Mouse (Mus musculus): ENCODE measurements at regions not wholly inside any gene's neighbourhood (a gene's known extent, or its start where the extent isn't known, plus 50 kb on each side); places are given as distances from the start of the nearest gene placed in this dataset.

- no peak overlapping the region for H3K9ac ChIP-seq (ENCODE audit: low read depth, low read length)
- 88% methylated on average over 5 of the region's 5 CpGs for WGBS
- no peak for ATAC-seq (ENCODE audit: low FRiP score)
These were observed 162.0 kb upstream of the Sphkap start for GRCm38 (mm10) chr1:83569991-83570390.

GRCm38 (mm10) chr1:83568746-83569145 lies 160.7 kb upstream of the Sphkap start:
- Histone ChIP-seq H3K4me3 (ENCODE audit: low read depth, low read length) (no peak overlapping the region), H3K36me3 (ENCODE audit: control insufficient read depth, insufficient read depth, low read length) (no peaks in the 10 kb centered on the region), H3K9ac (ENCODE audit: low read depth, low read length) (no peak overlapping the region), H3K27ac (ENCODE audit: low read depth, low read length) (no peak overlapping the region), H3K4me1 (replicated peaks; ENCODE audit: control insufficient read depth, insufficient read depth, low read length) (no peaks in the 10 kb centered on the region), H3K27me3 (ENCODE audit: control insufficient read depth, insufficient read depth, low read length) (no peaks in the 10 kb centered on the region), H3K4me2 (replicated peaks; ENCODE audit: low read depth, low read length) (no peak overlapping the region), H3K9me3 (ENCODE audit: control insufficient read depth, low read length) (no peaks in the 10 kb centered on the region)
- 93% methylated on average over 1 of the region's 1 CpGs for WGBS
- ATAC-seq (ENCODE audit: low FRiP score), result no peak
- no peak for DNase-seq (ENCODE audit: low spot score)

More at GRCm38 (mm10) chr1:83569991-83570390, 162.0 kb upstream of the Sphkap start:
- Histone ChIP-seq H3K4me2 (replicated peaks; ENCODE audit: low read depth, low read length) (no peak overlapping the region), H3K36me3 (ENCODE audit: control insufficient read depth, insufficient read depth, low read length) (no peaks in the 10 kb centered on the region), H3K4me3 (ENCODE audit: low read depth, low read length) (no peak overlapping the region), H3K9me3 (ENCODE audit: control insufficient read depth, low read length) (no peaks in the 10 kb centered on the region), H3K4me1 (replicated peaks; ENCODE audit: control insufficient read depth, insufficient read depth, low read length) (no peaks in the 10 kb centered on the region), H3K27me3 (ENCODE audit: control insufficient read depth, insufficient read depth, low read length) (no peaks in the 10 kb centered on the region), H3K27ac (ENCODE audit: low read depth, low read length) (no peak overlapping the region)
- no peak for DNase-seq (ENCODE audit: low spot score)

GRCm38 (mm10) chr1:83551617-83552016 lies 143.6 kb upstream of the Sphkap start:
- no peak overlapping the region for H3K9ac ChIP-seq (ENCODE audit: low read depth, low read length)
- H3K4me1 ChIP-seq (replicated peaks; ENCODE audit: control insufficient read depth, insufficient read depth, low read length), result no peaks in the 10 kb centered on the region
- H3K36me3 ChIP-seq (ENCODE audit: control insufficient read depth, insufficient read depth, low read length), result no peaks in the 10 kb centered on the region
- H3K27me3 ChIP-seq (ENCODE audit: control insufficient read depth, insufficient read depth, low read length), result no peaks in the 10 kb centered on the region
- no peak overlapping the region for H3K27ac ChIP-seq (ENCODE audit: low read depth, low read length)
- no peak for DNase-seq (ENCODE audit: low spot score)
- H3K4me2 ChIP-seq (replicated peaks; ENCODE audit: low read depth, low read length), result no peak overlapping the region
- no peaks in the 10 kb centered on the region for H3K9me3 ChIP-seq (ENCODE audit: control insufficient read depth, low read length)
- ATAC-seq (ENCODE audit: low FRiP score), result no peak
- H3K4me3 ChIP-seq (ENCODE audit: low read depth, low read length), result no peak overlapping the region

- Histone ChIP-seq H3K4me3 (ENCODE audit: low read depth, low read length) (no peak overlapping the region), H3K9ac (ENCODE audit: low read depth, low read length) (no peak overlapping the region), H3K9me3 (ENCODE audit: control insufficient read depth, low read length) (no peaks in the 10 kb centered on the region), H3K27ac (ENCODE audit: low read depth, low read length) (no peak overlapping the region), H3K36me3 (ENCODE audit: control insufficient read depth, insufficient read depth, low read length) (no peaks in the 10 kb centered on the region), H3K4me1 (replicated peaks; ENCODE audit: control insufficient read depth, insufficient read depth, low read length) (no peaks in the 10 kb centered on the region), H3K4me2 (replicated peaks; ENCODE audit: low read depth, low read length) (no peak overlapping the region), H3K27me3 (ENCODE audit: control insufficient read depth, insufficient read depth, low read length) (no peaks in the 10 kb centered on the region)
- DNase-seq (ENCODE audit: low spot score) (no peak), ATAC-seq (ENCODE audit: low FRiP score) (no peak)
These were observed 127.5 kb upstream of the Sphkap start for GRCm38 (mm10) chr1:83535461-83535860.

- H3K27me3 ChIP-seq (ENCODE audit: control insufficient read depth, insufficient read depth, low read length), result no peaks in the 10 kb centered on the region
- no peak overlapping the region for H3K4me2 ChIP-seq (replicated peaks; ENCODE audit: low read depth, low read length)
- H3K27ac ChIP-seq (ENCODE audit: low read depth, low read length), result no peak overlapping the region
- ATAC-seq (ENCODE audit: low FRiP score) (no peak), DNase-seq (ENCODE audit: low spot score) (no peak)
- H3K9ac ChIP-seq (ENCODE audit: low read depth, low read length), result no peak overlapping the region
- WGBS, result 70% methylated on average over 1 of the region's 1 CpGs
- H3K4me1 ChIP-seq (replicated peaks; ENCODE audit: control insufficient read depth, insufficient read depth, low read length), result no peaks in the 10 kb centered on the region
- no peak overlapping the region for H3K4me3 ChIP-seq (ENCODE audit: low read depth, low read length)
- H3K36me3 ChIP-seq (ENCODE audit: control insufficient read depth, insufficient read depth, low read length), result no peaks in the 10 kb centered on the region
- H3K9me3 ChIP-seq (ENCODE audit: control insufficient read depth, low read length), result no peaks in the 10 kb centered on the region
These were observed 119.8 kb upstream of the Sphkap start for GRCm38 (mm10) chr1:83527803-83528202.

- H3K4me1 ChIP-seq (replicated peaks; ENCODE audit: control insufficient read depth, insufficient read depth, low read length), result no peaks in the 10 kb centered on the region
- no peak overlapping the region for H3K4me2 ChIP-seq (replicated peaks; ENCODE audit: low read depth, low read length)
- H3K36me3 ChIP-seq (ENCODE audit: control insufficient read depth, insufficient read depth, low read length), result no peaks in the 10 kb centered on the region
- WGBS, result 89% methylated on average over 5 of the region's 5 CpGs
- ATAC-seq (ENCODE audit: low FRiP score) (no peak), DNase-seq (ENCODE audit: low spot score) (no peak)
- no peaks in the 10 kb centered on the region for H3K27me3 ChIP-seq (ENCODE audit: control insufficient read depth, insufficient read depth, low read length)
- no peaks in the 10 kb centered on the region for H3K9me3 ChIP-seq (ENCODE audit: control insufficient read depth, low read length)
- H3K4me3 ChIP-seq (ENCODE audit: low read depth, low read length), result no peak overlapping the region
- H3K27ac ChIP-seq (ENCODE audit: low read depth, low read length), result no peak overlapping the region
- no peak overlapping the region for H3K9ac ChIP-seq (ENCODE audit: low read depth, low read length)
These were observed 101.4 kb upstream of the Sphkap start for GRCm38 (mm10) chr1:83509356-83509755.

- DNase-seq (ENCODE audit: low spot score) (no peak), ATAC-seq (ENCODE audit: low FRiP score) (no peak)
- H3K4me3 ChIP-seq (ENCODE audit: low read depth, low read length), result no peak overlapping the region
- H3K4me1 ChIP-seq (replicated peaks; ENCODE audit: control insufficient read depth, insufficient read depth, low read length), result no peaks in the 10 kb centered on the region
- no peaks in the 10 kb centered on the region for H3K9me3 ChIP-seq (ENCODE audit: control insufficient read depth, low read length)
- H3K4me2 ChIP-seq (replicated peaks; ENCODE audit: low read depth, low read length), result no peak overlapping the region
- H3K27ac ChIP-seq (ENCODE audit: low read depth, low read length), result no peak overlapping the region
- no peaks in the 10 kb centered on the region for H3K36me3 ChIP-seq (ENCODE audit: control insufficient read depth, insufficient read depth, low read length)
- H3K27me3 ChIP-seq (ENCODE audit: control insufficient read depth, insufficient read depth, low read length), result no peaks in the 10 kb centered on the region
- WGBS, result 76% methylated on average over 2 of the region's 2 CpGs
- no peak overlapping the region for H3K9ac ChIP-seq (ENCODE audit: low read depth, low read length)
These were observed 97.4 kb upstream of the Sphkap start for GRCm38 (mm10) chr1:83505386-83505785.

GRCm38 (mm10) chr1:83496888-83497287 lies 88.9 kb upstream of the Sphkap start:
- Histone ChIP-seq H3K4me2 (replicated peaks; ENCODE audit: low read depth, low read length) (no peak overlapping the region), H3K36me3 (ENCODE audit: control insufficient read depth, insufficient read depth, low read length) (no peaks in the 10 kb centered on the region), H3K27me3 (ENCODE audit: control insufficient read depth, insufficient read depth, low read length) (no peaks in the 10 kb centered on the region), H3K4me1 (replicated peaks; ENCODE audit: control insufficient read depth, insufficient read depth, low read length) (no peaks in the 10 kb centered on the region), H3K4me3 (ENCODE audit: low read depth, low read length) (no peak overlapping the region), H3K9me3 (ENCODE audit: control insufficient read depth, low read length) (no peaks in the 10 kb centered on the region), H3K9ac (ENCODE audit: low read depth, low read length) (no peak overlapping the region), H3K27ac (ENCODE audit: low read depth, low read length) (no peak overlapping the region)
- DNase-seq (ENCODE audit: low spot score) (no peak), ATAC-seq (ENCODE audit: low FRiP score) (no peak)
- WGBS, result 84% methylated on average over 2 of the region's 2 CpGs

GRCm38 (mm10) chr1:83496380-83496779 lies 88.4 kb upstream of the Sphkap start:
- no peak overlapping the region for H3K4me2 ChIP-seq (replicated peaks; ENCODE audit: low read depth, low read length)
- H3K36me3 ChIP-seq (ENCODE audit: control insufficient read depth, insufficient read depth, low read length), result no peaks in the 10 kb centered on the region
- no peak overlapping the region for H3K27ac ChIP-seq (ENCODE audit: low read depth, low read length)
- WGBS, result 61% methylated on average over 2 of the region's 2 CpGs
- H3K4me3 ChIP-seq (ENCODE audit: low read depth, low read length), result no peak overlapping the region
- no peak overlapping the region for H3K9ac ChIP-seq (ENCODE audit: low read depth, low read length)
- H3K27me3 ChIP-seq (ENCODE audit: control insufficient read depth, insufficient read depth, low read length), result no peaks in the 10 kb centered on the region
- ATAC-seq (ENCODE audit: low FRiP score) (no peak), DNase-seq (ENCODE audit: low spot score) (no peak)
- no peaks in the 10 kb centered on the region for H3K9me3 ChIP-seq (ENCODE audit: control insufficient read depth, low read length)
- no peaks in the 10 kb centered on the region for H3K4me1 ChIP-seq (replicated peaks; ENCODE audit: control insufficient read depth, insufficient read depth, low read length)

Data from hindbrain, embryonic 11.5 days (tissue).